Mouse (Mus musculus) thymus, postnatal 0 days (tissue): ENCODE results near the gene Ldhd. TPM values are rescaled to one million over a fixed set of nuclear protein-coding genes. Genes with fewer than 3 reads are reported as not detected.

ENCODE experiments used
- DNase-seq: peaks from one replicate; pipeline ENCODE4 v3.0.0-alpha.2; 2015; ENCODE audit warnings: low spot score
- polyA plus RNA-seq: library from polyadenylated mRNA; unstranded; fragments of >200 nt; fragmentation: Nextera tagmentation; extraction: Ambion mirVana; gene quantifications from 2 replicates; pipeline ENCODE4 v1.2.1, GENCODE M21; 2015

The Ldhd gene
- polyA plus RNA-seq, 1 experiment from 2014 or later, result 3.9 TPM

- DNase-seq, result peak; percentile 96
Measured at GRCm38 (mm10) chr8:111595712-111596484, 34.3 kb downstream of the Ldhd start.

- no peak for DNase-seq
Measured at GRCm38 (mm10) chr8:111594951-111595350, 35.2 kb downstream of the Ldhd start.

- peak; percentile 53 for DNase-seq
Measured at GRCm38 (mm10) chr8:111594044-111594840, 35.9 kb downstream of the Ldhd start.

GRCm38 (mm10) chr8:111592390-111592910, 37.7 kb downstream of the Ldhd start:
- DNase-seq, result peak; percentile 46

- no peak for DNase-seq
Measured at GRCm38 (mm10) chr8:111591176-111591575, 39.0 kb downstream of the Ldhd start.

GRCm38 (mm10) chr8:111590214-111590613, 40.0 kb downstream of the Ldhd start:
- no peak for DNase-seq

- DNase-seq, result no peak
Measured at GRCm38 (mm10) chr8:111588336-111588735, 41.8 kb downstream of the Ldhd start.

GRCm38 (mm10) chr8:111587545-111588094, 42.6 kb downstream of the Ldhd start:
- no peak for DNase-seq

GRCm38 (mm10) chr8:111584946-111585345, 45.2 kb downstream of the Ldhd start:
- DNase-seq, result no peak

GRCm38 (mm10) chr8:111582386-111582785, 47.8 kb downstream of the Ldhd start:
- DNase-seq, result peak; percentile 78

- no peak for DNase-seq
Measured at GRCm38 (mm10) chr8:111580306-111580705, 49.9 kb downstream of the Ldhd start.

GRCm38 (mm10) chr8:111579318-111579717, 50.9 kb downstream of the Ldhd start:
- no peak for DNase-seq

GRCm38 (mm10) chr8:111577880-111578533, 52.2 kb downstream of the Ldhd start:
- DNase-seq, result peak; percentile 57

GRCm38 (mm10) chr8:111576501-111576900, 53.7 kb downstream of the Ldhd start:
- DNase-seq, result peak; percentile 42

GRCm38 (mm10) chr8:111575492-111575891, 54.7 kb downstream of the Ldhd start:
- no peak for DNase-seq

GRCm38 (mm10) chr8:111574016-111574415, 56.2 kb downstream of the Ldhd start:
- DNase-seq, result no peak

Other genes with a start within 250 kb of the Ldhd start
- gene Fa2h, start 236.6 kb downstream of the Ldhd start, polyA plus RNA-seq, result 0.07 and 0.13 TPM in 2 replicates
- gene Wdr59, start 108.3 kb downstream of the Ldhd start, polyA plus RNA-seq, result 3.0 and 3.9 TPM in 2 replicates
- gene Znrf1, start 94.3 kb downstream of the Ldhd start, polyA plus RNA-seq, result 173 and 227 TPM in 2 replicates
- gene Zfp1, start 13.0 kb upstream of the Ldhd start, polyA plus RNA-seq, result 23.6 and 29.7 TPM in 2 replicates
- 1.1 TPM in 2 replicates for gene Ctrb1, start 60.6 kb upstream of the Ldhd start, polyA plus RNA-seq
- gene Bcar1, start 113.4 kb upstream of the Ldhd start, polyA plus RNA-seq, result 4.1 TPM in 2 replicates
- gene Cfdp1, start 223.9 kb upstream of the Ldhd start, polyA plus RNA-seq, result 105 and 119 TPM in 2 replicates
- 5.2 and 6.1 TPM in 2 replicates for gene Tmem170, start 246.4 kb upstream of the Ldhd start, polyA plus RNA-seq